Mouse (Mus musculus) left cerebral cortex, adult 18-20 months (tissue): ENCODE data around the gene Aspm. TPM values are rescaled to one million over a fixed set of nuclear protein-coding genes. Genes with fewer than 3 reads are reported as not detected.

Experiments used
- DNase-seq, 2 experiments: peaks; one replicate each; pipeline ENCODE4 v3.0.0; 2021 to 2022; ENCODE audit warnings: low spot score in 2 of 2, mixed read lengths in 1 of 2
- total RNA-seq, 2 experiments: library from RNA; stranded (reverse); gene quantifications; 2 replicates each; pipeline ENCODE4 v1.2.3; 2021

Aspm gene
- total RNA-seq, 2 experiments from 2014 or later = 0.45 to 0.49 TPM

DNA sequence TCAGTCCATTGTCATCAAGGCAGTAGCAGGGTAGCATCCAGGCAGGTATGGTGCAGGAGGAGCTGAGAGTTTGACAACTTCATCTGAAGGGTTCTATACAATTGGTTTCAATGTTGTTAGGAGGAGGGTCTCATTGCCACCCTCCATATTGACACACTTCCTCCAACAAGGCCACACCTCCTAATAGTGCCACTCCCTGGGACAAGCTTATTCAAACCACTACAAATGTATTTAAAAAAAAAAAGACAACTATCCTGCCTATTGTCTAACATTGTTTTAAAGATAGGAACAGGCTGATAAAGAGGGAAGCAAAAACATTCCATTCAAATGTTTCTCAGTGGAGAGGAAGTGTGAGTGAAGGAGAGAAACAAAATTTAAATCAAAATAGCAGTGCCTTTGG is 45.2 kb downstream of the Aspm start:
- no peak for DNase-seq

DNA sequence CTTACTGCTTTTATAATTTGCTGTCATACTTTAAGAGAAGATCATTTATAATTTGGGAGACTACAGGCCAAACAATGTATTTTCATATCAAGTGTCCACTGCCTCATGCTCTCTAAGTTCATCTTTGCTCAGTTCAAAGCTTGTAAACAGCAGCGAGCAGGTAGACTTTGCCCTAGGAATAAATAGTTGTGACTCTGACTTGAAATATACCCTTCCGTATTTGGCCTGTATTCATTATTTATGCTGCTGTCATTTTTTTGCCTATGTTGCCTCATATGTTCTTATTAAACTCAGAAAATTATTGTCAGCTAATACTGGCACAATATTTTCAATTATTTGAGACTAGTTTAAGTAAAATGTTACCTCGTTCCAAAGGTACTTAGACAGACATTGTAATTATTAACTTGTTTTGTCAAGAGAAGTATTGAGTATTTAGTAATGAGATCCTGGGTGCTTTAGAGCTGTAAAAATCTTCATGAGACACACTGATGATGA is 46.7 kb downstream of the Aspm start, which contains the start of gene F13b:
Gene F13b (plus strand): TSS at position 445 of the 495 bp plus-strand sequence.
- no peak for DNase-seq

DNA sequence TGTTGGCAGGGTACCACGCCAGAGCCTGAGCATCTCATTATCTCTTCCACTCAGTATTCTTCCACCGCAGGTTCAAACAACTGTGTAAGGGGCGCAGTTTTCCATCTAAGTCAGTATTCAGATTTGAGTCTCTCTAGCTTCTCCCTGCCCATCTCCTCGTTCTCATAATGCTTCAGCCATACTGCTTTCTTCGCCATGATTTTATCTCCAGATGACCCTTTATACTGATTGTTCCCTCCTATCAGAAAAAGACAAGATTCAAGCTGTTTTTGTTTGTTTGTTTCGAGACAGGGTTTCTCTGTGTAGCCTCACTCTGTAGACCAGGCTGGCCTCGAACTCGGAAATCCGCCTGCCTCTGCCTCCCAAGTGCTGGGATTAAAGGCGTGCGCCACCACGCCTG is 60.0 kb downstream of the Aspm start:
- no peak for DNase-seq

Other genes starting within 250 kb of the Aspm start
- 1 to 10 TPM in 1 of 2 experiments, under 1 TPM in 1; 0.86 to 1.0 TPM for gene Crb1, start 77.7 kb upstream of the Aspm start, total RNA-seq
- gene Zbtb41, start 32.5 kb upstream of the Aspm start, total RNA-seq = 10 to 100 TPM; 27.4 to 32.2 TPM
- gene F13b, start 46.9 kb downstream of the Aspm start, total RNA-seq = not detected
- not detected for gene Cfhr1, start 105.5 kb downstream of the Aspm start, total RNA-seq